Mouse (Mus musculus) kidney, adult 2 months (tissue): ENCODE data around the gene Senp7. TPM values are rescaled to one million over a fixed set of nuclear protein-coding genes. Genes with fewer than 3 reads are reported as not detected.

Experiments
- DNase-seq: peaks from one replicate; pipeline ENCODE4 v3.0.0; 2021
- H3K27ac ChIP-seq: fragments of 200-500 bp; 2 replicates; pipeline ENCODE4 v1.5.1; 2012; ENCODE audit warnings: low read depth, low read length, control low read depth, inconsistent platforms; ENCODE audit not compliant: insufficient read depth
- H3K27me3 ChIP-seq: fragments of 200-500 bp; replicated peaks from 2 replicates; pipeline ENCODE4 v1.6.1; 2012; ENCODE audit warnings: mild to moderate bottlenecking, moderate library complexity, low read length, inconsistent platforms; ENCODE audit not compliant: control insufficient read depth, insufficient read depth
- H3K36me3 ChIP-seq: fragments of 200-500 bp; 2 replicates; pipeline ENCODE4 v1.6.1; 2012; ENCODE audit warnings: mild to moderate bottlenecking, moderate library complexity, low read length, inconsistent platforms; ENCODE audit not compliant: control insufficient read depth, insufficient read depth
- H3K4me1 ChIP-seq: fragments of 200-500 bp; 2 replicates; pipeline ENCODE4 v1.6.1; 2011; ENCODE audit warnings: low read length; ENCODE audit not compliant: control insufficient read depth, insufficient read depth
- H3K4me3 ChIP-seq: fragments of 200-500 bp; 2 replicates; pipeline ENCODE4 v1.5.1; 2011; ENCODE audit warnings: mild to moderate bottlenecking, low read depth, low read length, control low read depth; ENCODE audit not compliant: insufficient read depth
- CTCF ChIP-seq: fragments of 200-500 bp; conservative IDR thresholded peaks from 2 replicates; pipeline ENCODE4 v1.5.1; 2011; ENCODE audit warnings: low read depth, mild to moderate bottlenecking, control low read depth, low read length, moderate library complexity, mixed read lengths; ENCODE audit not compliant: insufficient read depth, insufficient read length
- POLR2A ChIP-seq: fragments of 200-500 bp; IDR thresholded peaks from one replicate; pipeline ENCODE4 v1.6.1; 2011; ENCODE audit warnings: low read depth, low read length, control low read depth
- WGBS: fragments of 180-500 bp; shearing (Covaris S2); methylation state at CpG from one replicate; pipeline ENCODE4 v1.1.7; 2018; 5-methylcytosine and 5-hydroxymethylcytosine counted together
- polyA plus RNA-seq: library from polyadenylated mRNA; depleted of rRNA; stranded (reverse); fragments of >200 nt; gene quantifications from 2 replicates; pipeline ENCODE4 v1.2.3, GENCODE M21; 2012

The Senp7 gene
- polyA plus RNA-seq, 1 experiment: 3.1 TPM

DNA sequence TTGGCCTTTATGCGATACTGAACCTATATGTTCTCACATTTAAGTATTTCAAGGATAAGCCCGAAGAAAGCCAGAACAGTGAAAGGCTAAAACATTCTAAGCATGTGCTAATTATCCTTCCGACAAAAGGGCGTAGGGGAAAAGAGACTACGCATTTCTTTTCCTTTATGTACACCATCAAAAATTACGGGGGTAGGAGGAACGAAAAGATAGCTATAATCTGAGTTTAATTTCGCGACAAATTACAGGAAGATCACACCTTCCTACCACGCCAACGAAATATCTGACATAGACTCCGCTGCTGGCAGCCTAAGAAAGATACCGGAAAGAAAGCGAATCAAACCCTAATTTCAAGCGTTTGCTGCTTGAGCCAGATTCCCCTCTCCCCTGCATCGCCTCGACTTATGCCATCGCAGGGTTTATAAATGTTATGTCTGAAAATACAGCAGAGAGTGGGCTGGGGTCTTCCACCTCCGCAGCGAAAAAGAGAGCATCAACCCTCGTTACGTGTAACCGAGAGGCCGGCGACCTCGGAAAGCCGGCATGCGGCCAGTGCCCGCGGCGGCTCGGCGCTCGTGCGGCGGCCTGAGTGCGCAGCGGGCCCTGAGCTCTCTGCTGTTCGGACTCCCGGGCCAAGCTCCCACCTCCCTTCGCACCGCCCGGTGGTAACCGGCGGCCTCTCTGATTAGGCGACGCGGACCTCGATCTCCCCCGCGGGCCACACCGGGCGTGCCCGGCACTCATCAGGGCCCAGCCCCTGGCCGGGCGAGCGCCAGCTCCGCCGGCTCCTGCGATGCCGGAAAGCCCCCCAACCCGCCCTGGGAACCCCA is 19.2 kb upstream of the Senp7 start:
- WGBS: under 1% methylated on average over 62 of the region's 62 CpGs

DNA sequence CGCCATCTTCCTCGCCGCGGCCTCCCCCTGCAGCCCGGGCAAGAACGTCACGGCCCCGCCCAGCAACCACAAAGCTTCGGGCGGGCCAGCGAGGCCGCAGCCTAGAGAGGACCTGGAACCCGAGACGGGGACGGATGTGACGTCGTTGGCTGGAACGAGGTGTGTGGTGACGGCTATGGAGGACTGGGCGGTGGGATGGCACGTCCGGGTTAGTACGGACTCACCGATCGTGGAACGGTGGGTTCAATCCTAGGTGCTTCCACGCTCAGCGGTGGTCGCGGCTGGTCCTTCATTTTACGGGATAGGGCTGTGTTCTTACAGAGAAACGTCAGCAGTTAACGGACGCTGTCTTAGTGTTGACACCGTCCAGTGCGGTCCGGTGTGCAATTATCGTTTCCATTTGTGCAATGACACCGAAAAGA is 18.5 kb upstream of the Senp7 start, which contains the start of gene Pcnp:
Gene Pcnp (minus strand): TSS at position 79 of the 422 bp plus-strand sequence.
- peaks cover 3% of the 10 kb centered on the region for H3K36me3 ChIP-seq
- H3K4me3 ChIP-seq: peak within 1 kb of the TSS; percentile 97
- WGBS: under 1% methylated on average over 39 of the region's 39 CpGs
- peak within 1 kb of the TSS; percentile 95 for H3K27ac ChIP-seq
- peak; percentile 98 for DNase-seq
- peak; percentile 95 for TF ChIP-seq POLR2A
- no peak for TF ChIP-seq CTCF
- no peaks in the 10 kb centered on the region; the same call in 1 of the 2 replicates for H3K4me1 ChIP-seq
- no peaks in the 10 kb centered on the region for H3K27me3 ChIP-seq

More for the DNA sequence above, 19.2 kb upstream of the Senp7 start:
- peak overlapping the region; percentile 53 for H3K27ac ChIP-seq
- H3K4me1 ChIP-seq: no peaks in the 10 kb centered on the region; the same call in 1 of the 2 replicates
- H3K4me3 ChIP-seq: peak overlapping the region; percentile 97
- DNase-seq: peak; percentile 80
- no peaks in the 10 kb centered on the region; the same call in none of the 2 replicates for H3K36me3 ChIP-seq
- no peak for TF ChIP-seq CTCF
- no peak for TF ChIP-seq POLR2A
- no peaks in the 10 kb centered on the region for H3K27me3 ChIP-seq

DNA sequence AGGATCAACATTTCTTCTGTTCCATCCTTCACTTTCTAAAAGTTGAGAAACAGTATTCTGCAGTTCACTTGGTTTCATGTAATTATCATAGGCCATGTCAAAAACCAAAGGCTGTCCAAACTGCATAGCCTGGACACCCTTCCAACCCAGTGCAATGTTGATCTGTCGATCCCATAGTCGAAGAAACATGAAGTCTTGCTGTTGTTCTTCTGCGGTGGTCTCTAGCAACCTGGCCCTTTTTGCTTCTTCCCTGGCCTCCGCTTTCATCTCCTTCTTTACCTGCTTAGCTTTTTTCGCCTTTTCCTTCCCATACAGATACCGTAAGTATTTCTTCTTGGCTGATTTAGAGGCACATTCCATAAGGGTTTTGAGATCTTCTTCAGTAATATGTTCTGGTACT is 13.6 kb upstream of the Senp7 start:
- H3K4me1 ChIP-seq: peaks cover 4% of the 10 kb centered on the region
- H3K27ac ChIP-seq: no peak overlapping the region
- no peak for TF ChIP-seq CTCF
- 96% methylated on average over 6 of the region's 6 CpGs for WGBS
- peaks cover 3% of the 10 kb centered on the region for H3K36me3 ChIP-seq
- no peaks in the 10 kb centered on the region for H3K27me3 ChIP-seq
- DNase-seq: no peak
- no peak overlapping the region for H3K4me3 ChIP-seq

DNA sequence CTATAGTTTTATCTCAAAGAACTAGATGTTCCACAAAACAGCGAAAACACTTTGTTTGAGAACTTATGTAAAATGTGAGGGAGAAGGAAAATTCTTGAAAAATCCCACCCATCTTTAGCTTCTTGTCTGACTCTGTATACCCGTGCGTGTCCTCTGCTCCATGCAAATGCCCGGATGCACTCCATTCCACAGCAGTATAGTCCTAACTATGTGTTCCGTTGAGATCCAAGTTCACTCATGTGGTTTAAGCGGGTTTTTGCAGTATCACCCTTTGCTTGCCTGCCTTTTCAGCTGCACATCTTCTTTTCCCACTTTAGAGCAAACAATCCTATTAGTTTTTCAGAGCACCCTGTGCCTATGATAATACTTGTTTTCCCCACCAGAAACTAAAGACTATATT is 11.6 kb upstream of the Senp7 start:
- Histone ChIP-seq H3K4me3 (0 out of 2 replicates have a peak overlapping the region, but pooled peaks have one; percentile 22), H3K27me3 (no peaks in the 10 kb centered on the region), H3K4me1 (peaks cover 4% of the 10 kb centered on the region), H3K27ac (no peak overlapping the region), H3K36me3 (peaks cover 3% of the 10 kb centered on the region)
- TF ChIP-seq POLR2A (no peak), CTCF (no peak)
- DNase-seq: no peak
- WGBS: 30% methylated on average over 6 of the region's 6 CpGs

DNA sequence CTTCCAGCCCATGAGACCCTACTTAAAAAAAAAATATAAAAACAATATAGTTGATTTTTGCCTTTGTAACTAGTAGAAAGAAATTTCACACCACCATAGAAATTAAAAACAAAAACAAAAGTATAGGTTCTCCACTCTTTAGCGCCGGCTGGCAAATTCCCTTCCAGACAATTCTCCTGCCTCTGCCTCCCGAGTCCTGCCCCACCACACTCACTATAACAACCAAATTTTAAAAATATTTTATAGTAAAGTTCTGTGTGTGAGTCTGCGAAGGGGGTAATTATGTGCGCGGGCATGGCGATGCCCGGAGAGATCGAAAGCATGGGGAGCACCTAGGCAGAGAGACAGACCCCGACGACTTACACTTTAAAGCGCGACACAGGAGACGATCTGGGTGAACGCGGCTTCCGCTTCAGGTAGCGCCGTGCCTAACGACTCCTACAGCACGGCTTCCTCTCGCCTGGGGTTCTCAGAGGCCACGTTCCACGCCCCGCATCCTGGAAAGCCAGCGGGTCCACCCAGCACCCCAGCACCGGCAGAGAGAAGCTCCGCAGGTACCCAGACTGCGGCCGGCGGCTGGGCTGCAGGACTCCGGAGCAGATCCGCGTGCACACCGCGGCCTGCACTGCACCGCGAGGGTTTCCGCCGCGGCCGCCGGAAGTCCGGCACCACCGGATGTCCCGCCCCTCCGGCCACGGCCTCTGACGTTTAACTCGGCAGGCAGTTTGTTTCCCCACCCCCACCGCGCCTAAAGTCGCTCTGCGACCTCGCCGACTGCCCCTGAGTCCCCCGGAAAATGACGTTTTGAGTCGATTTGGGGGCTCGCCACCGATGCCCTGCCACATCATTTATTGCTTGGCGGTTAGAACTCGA is 10.8 kb upstream of the Senp7 start, which contains the start of gene Trmt10c:
Gene Trmt10c (minus strand): TSS at position 682 of the 873 bp plus-strand sequence.
- peak; percentile 95 for DNase-seq
- H3K36me3 ChIP-seq: peaks cover 3% of the 10 kb centered on the region
- no peak for TF ChIP-seq CTCF
- TF ChIP-seq POLR2A: peak; percentile 25
- H3K4me3 ChIP-seq: peak within 1 kb of the TSS; percentile 93
- H3K4me1 ChIP-seq: peaks cover 4% of the 10 kb centered on the region
- H3K27ac ChIP-seq: peak within 1 kb of the TSS; percentile 75
- under 1% methylated on average over 63 of the region's 63 CpGs for WGBS
- no peaks in the 10 kb centered on the region for H3K27me3 ChIP-seq

DNA sequence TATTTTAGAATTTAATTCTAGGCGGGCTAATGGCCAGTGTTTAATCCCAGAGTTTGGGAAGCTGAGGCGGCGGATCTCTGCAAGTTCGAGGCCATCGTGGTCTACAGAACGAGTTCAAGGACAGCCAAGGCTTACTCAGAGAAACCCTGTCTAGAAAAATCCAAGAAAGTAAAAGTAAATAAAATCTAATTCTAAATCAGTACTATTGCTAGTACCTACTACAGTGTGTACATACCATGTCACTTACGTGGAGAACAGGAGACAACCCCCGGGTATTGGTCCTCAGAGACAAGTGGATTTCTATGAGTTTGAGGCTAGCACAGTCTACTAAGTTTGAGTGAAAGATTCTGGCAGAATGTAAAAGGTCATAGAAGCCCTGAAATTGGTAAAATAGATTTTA is 10.0 kb upstream of the Senp7 start:
- TF ChIP-seq CTCF (no peak), POLR2A (no peak)

More for the DNA sequence above, 10.0 kb upstream of the Senp7 start:
- Histone ChIP-seq H3K27me3 (no peaks in the 10 kb centered on the region), H3K27ac (peak overlapping the region; percentile 65), H3K36me3 (peaks cover 3% of the 10 kb centered on the region), H3K4me3 (peak overlapping the region; percentile 93), H3K4me1 (peaks cover 4% of the 10 kb centered on the region)
- 29% methylated on average over 8 of the region's 8 CpGs for WGBS
- DNase-seq: no peak
